In genomic region chr14:56888416-56888815, GRCm38 (mm10) we compare ENCODE assay signal across 8 mouse cellular contexts. TPM values are rescaled to one million over a fixed set of nuclear protein-coding genes. Genes with fewer than 3 reads are reported as not detected.
DNase-seq lines count a peak whose midpoint lies in the region; ATAC-seq lines count a peak whose summit lies in the region.

No protein-coding gene starts in this region.

- H3K9me3 ChIP-seq in kidney, embryonic 15.5 days (replicated peaks) = 0 out of 2 replicates have a peak, but pooled peaks cover 1% of the 10 kb centered on the region
- H3K9me3 ChIP-seq in forebrain, embryonic 10.5 days = peaks cover 4% of the 10 kb centered on the region; the same call in 1 of the 2 replicates
- no peaks in the 10 kb centered on the region for H3K9me3 ChIP-seq in intestine, embryonic 16.5 days (ENCODE audit: control insufficient read depth, low read length)
- H3K9me3 ChIP-seq in midbrain, embryonic 16.5 days (replicated peaks; ENCODE audit: control insufficient read depth, low read length, poor library complexity, severe bottlenecking) = no peaks in the 10 kb centered on the region

- no peak overlapping the region for H3K9ac ChIP-seq in kidney, embryonic 15.5 days
- H3K9ac ChIP-seq in intestine, embryonic 16.5 days (ENCODE audit: low read depth, low read length) = 0 out of 2 replicates have a peak overlapping the region, but pooled peaks have one; percentile 93
- H3K9ac ChIP-seq in midbrain, embryonic 16.5 days (ENCODE audit: low read depth, low read length) = no peak overlapping the region

- H3K4me3 ChIP-seq in kidney, embryonic 15.5 days (replicated peaks) = peak overlapping the region; percentile 78
- peak overlapping the region; percentile 90 for H3K4me3 ChIP-seq in forebrain, embryonic 10.5 days
- H3K4me3 ChIP-seq in intestine, embryonic 16.5 days (ENCODE audit: low read length) = peak overlapping the region; percentile 85; the same call in 1 of the 2 replicates
- H3K4me3 ChIP-seq in midbrain, embryonic 16.5 days (ENCODE audit: low read depth, low read length) = peak overlapping the region; percentile 86

- H3K36me3 ChIP-seq in kidney, embryonic 15.5 days = peaks cover 36% of the 10 kb centered on the region
- peaks cover 53% of the 10 kb centered on the region for H3K36me3 ChIP-seq in forebrain, embryonic 10.5 days (replicated peaks)
- H3K36me3 ChIP-seq in intestine, embryonic 16.5 days (ENCODE audit: control insufficient read depth, insufficient read depth, low read length) = no peaks in the 10 kb centered on the region
- no peaks in the 10 kb centered on the region for H3K36me3 ChIP-seq in midbrain, embryonic 16.5 days (ENCODE audit: control insufficient read depth, insufficient read depth, low read length)

- peaks cover 29% of the 10 kb centered on the region for H3K4me1 ChIP-seq in kidney, embryonic 15.5 days
- peaks cover 20% of the 10 kb centered on the region for H3K4me1 ChIP-seq in forebrain, embryonic 10.5 days
- peaks cover 11% of the 10 kb centered on the region for H3K4me1 ChIP-seq in intestine, embryonic 16.5 days (ENCODE audit: control insufficient read depth, insufficient read depth, low read length)
- peaks cover 21% of the 10 kb centered on the region for H3K4me1 ChIP-seq in midbrain, embryonic 16.5 days (ENCODE audit: control insufficient read depth, insufficient read depth, low read length)

- no peak for ATAC-seq in kidney, embryonic 15.5 days (replicated peaks; ENCODE audit: low FRiP score)
- ATAC-seq in intestine, embryonic 16.5 days = no peak
- ATAC-seq in midbrain, embryonic 16.5 days = no peak

- H3K27me3 ChIP-seq in kidney, embryonic 15.5 days = no peaks in the 10 kb centered on the region
- no peaks in the 10 kb centered on the region for H3K27me3 ChIP-seq in forebrain, embryonic 10.5 days (ENCODE audit: poor library complexity, severe bottlenecking)
- no peaks in the 10 kb centered on the region for H3K27me3 ChIP-seq in intestine, embryonic 16.5 days (replicated peaks; ENCODE audit: control insufficient read depth, insufficient read depth, low read length)
- no peaks in the 10 kb centered on the region for H3K27me3 ChIP-seq in midbrain, embryonic 16.5 days (ENCODE audit: control insufficient read depth, insufficient read depth, low read depth, low read length)

- H3K27ac ChIP-seq in kidney, embryonic 15.5 days = no peak overlapping the region
- H3K27ac ChIP-seq in forebrain, embryonic 10.5 days = no peak overlapping the region
- no peak overlapping the region for H3K27ac ChIP-seq in intestine, embryonic 16.5 days (ENCODE audit: low read length)
- H3K27ac ChIP-seq in midbrain, embryonic 16.5 days (ENCODE audit: low read length) = no peak overlapping the region

- H3K4me2 ChIP-seq in kidney, embryonic 15.5 days = peak overlapping the region; percentile 83
- peak overlapping the region; percentile 87 for H3K4me2 ChIP-seq in intestine, embryonic 16.5 days (ENCODE audit: low read depth, low read length)
- peak overlapping the region; percentile 60 for H3K4me2 ChIP-seq in midbrain, embryonic 16.5 days (ENCODE audit: low read length)

- WGBS in kidney, embryonic 15.5 days = 83% methylated on average over 2 of the region's 2 CpGs
- WGBS in forebrain, embryonic 10.5 days = 77% methylated on average over 2 of the region's 2 CpGs
- WGBS in intestine, embryonic 16.5 days = 69% methylated on average over 2 of the region's 2 CpGs
- WGBS in midbrain, embryonic 16.5 days = 77% methylated on average over 2 of the region's 2 CpGs

- no peak for DNase-seq in kidney, postnatal 10 days
- no peak for DNase-seq in forebrain, embryonic 10.5 days (ENCODE audit: extremely low spot score, low spot score)
- DNase-seq in spleen, adult 12 weeks (ENCODE audit: low spot score) = no peak
- no peak for DNase-seq in urinary bladder, postnatal 36 days (ENCODE audit: low spot score in 2 of 2)
- no peak for DNase-seq in natural killer cell, adult 2 months (ENCODE audit: low spot score in 2 of 2)

RNA-seq across cellular contexts. Expression of gene Zmym2, which starts 2.0 kb away (rescaled TPM):
- 47.3 and 48.3 TPM in 2 replicates for polyA plus RNA-seq in kidney, embryonic 15.5 days (2015; fragmentation: Nextera tagmentation; extraction: Ambion mirVana)
- 64.4 and 70.6 TPM in 2 replicates for polyA plus RNA-seq in forebrain, embryonic 10.5 days (2016; fragmentation: Nextera tagmentation; extraction: Ambion mirVana)
- 22.3 and 23.4 TPM in 2 replicates for polyA plus RNA-seq in intestine, embryonic 16.5 days (2015; fragmentation: Nextera tagmentation; extraction: Ambion mirVana)
- polyA plus RNA-seq in midbrain, embryonic 16.5 days (2015; fragmentation: Nextera tagmentation; extraction: Ambion mirVana) = 64.3 and 68.3 TPM in 2 replicates
